Mouse (Mus musculus) thymus, adult 2 months (tissue): ENCODE measurements around the gene Setd3. TPM values are rescaled to one million over a fixed set of nuclear protein-coding genes. Genes with fewer than 3 reads are reported as not detected.

ENCODE experiments used
- DNase-seq: peaks from one replicate; pipeline ENCODE4 v3.0.0; 2021
- H3K27ac ChIP-seq: fragments of 200-500 bp; 2 replicates; pipeline ENCODE4 v1.5.1; 2012; ENCODE audit warnings: low read length, control low read depth; ENCODE audit not compliant: control insufficient read depth, insufficient read depth
- H3K27me3 ChIP-seq: fragments of 200-500 bp; 2 replicates; pipeline ENCODE4 v1.6.1; 2012; ENCODE audit warnings: mild to moderate bottlenecking, low read length, moderate library complexity, mixed read lengths; ENCODE audit not compliant: control insufficient read depth, insufficient read depth
- H3K36me3 ChIP-seq: fragments of 200-500 bp; 2 replicates; pipeline ENCODE4 v1.6.1; 2012; ENCODE audit warnings: mild to moderate bottlenecking, low read length, moderate library complexity; ENCODE audit not compliant: control insufficient read depth, insufficient read depth
- H3K4me1 ChIP-seq: fragments of 200-500 bp; replicated peaks from 2 replicates; pipeline ENCODE4 v1.6.1; 2012; ENCODE audit warnings: low read length; ENCODE audit not compliant: control insufficient read depth, insufficient read depth
- H3K4me3 ChIP-seq: fragments of 200-500 bp; 2 replicates; pipeline ENCODE4 v1.5.1; 2012; ENCODE audit warnings: mild to moderate bottlenecking, low read length, control low read depth, moderate library complexity; ENCODE audit not compliant: control insufficient read depth, insufficient read depth
- CTCF ChIP-seq: fragments of 200-500 bp; IDR thresholded peaks from 2 replicates; pipeline ENCODE4 v1.5.1; 2012; ENCODE audit warnings: mild to moderate bottlenecking, control low read depth, low read length, moderate library complexity, borderline replicate concordance; ENCODE audit not compliant: control insufficient read depth, poor library complexity, insufficient read depth; ENCODE audit errors: extremely low read depth
- POLR2A ChIP-seq: fragments of 200-500 bp; IDR thresholded peaks from 2 replicates; pipeline ENCODE4 v1.6.1; 2012; ENCODE audit warnings: mild to moderate bottlenecking, low read length, control low read depth, moderate library complexity; ENCODE audit not compliant: control insufficient read depth, poor library complexity, insufficient read depth; ENCODE audit errors: extremely low read depth
- WGBS: fragments of 180-500 bp; shearing (Covaris S2); methylation state at CpG from one replicate; pipeline ENCODE4 v1.1.7; 2018; 5-methylcytosine and 5-hydroxymethylcytosine counted together
- polyA plus RNA-seq: library from polyadenylated mRNA; depleted of rRNA; stranded (reverse); fragments of >200 nt; gene quantifications from 2 replicates; pipeline ENCODE4 v1.2.3, GENCODE M21; 2012; rRNA removed

Setd3 gene
- polyA plus RNA-seq, 1 experiment: 28.5 TPM

- H3K27ac ChIP-seq: no peak overlapping the region
- H3K4me3 ChIP-seq: no peak overlapping the region
- DNase-seq: no peak
- H3K27me3 ChIP-seq: no peaks in the 10 kb centered on the region
- no peaks in the 10 kb centered on the region for H3K4me1 ChIP-seq
- H3K36me3 ChIP-seq: no peaks in the 10 kb centered on the region
- 93% methylated on average over 7 of the region's 7 CpGs for WGBS
- no peak for TF ChIP-seq POLR2A
- TF ChIP-seq CTCF: no peak
These were observed 117.5 kb downstream of the Setd3 start for GRCm38 (mm10) chr12:108061661-108062060.

Other genes with a start within 250 kb of the Setd3 start
- 346 and 564 TPM in 2 replicates for gene Bcl11b, start 175.7 kb downstream of the Setd3 start, polyA plus RNA-seq
- gene Ccnk, start 265 bp upstream of the Setd3 start, polyA plus RNA-seq: 36.2 and 39.3 TPM in 2 replicates
- gene Ccdc85c, start 96.1 kb upstream of the Setd3 start, polyA plus RNA-seq: 26.1 and 35.2 TPM in 2 replicates
- 0.33 and 0.54 TPM in 2 replicates for gene Hhipl1, start 127.0 kb upstream of the Setd3 start, polyA plus RNA-seq
- gene Cyp46a1, start 155.1 kb upstream of the Setd3 start, polyA plus RNA-seq: 0.50 and 0.69 TPM in 2 replicates
- gene Eml1, start 191.6 kb upstream of the Setd3 start, polyA plus RNA-seq: 4.9 and 6.4 TPM in 2 replicates